Mouse (Mus musculus) MN1 (cell line): ENCODE results near the gene Lypd5.

ENCODE experiments used
- DNase-seq: peaks from one replicate; pipeline ENCODE4 v3.0.0-alpha.2; 2016; ENCODE audit warnings: low spot score

The Lypd5 gene

DNA sequence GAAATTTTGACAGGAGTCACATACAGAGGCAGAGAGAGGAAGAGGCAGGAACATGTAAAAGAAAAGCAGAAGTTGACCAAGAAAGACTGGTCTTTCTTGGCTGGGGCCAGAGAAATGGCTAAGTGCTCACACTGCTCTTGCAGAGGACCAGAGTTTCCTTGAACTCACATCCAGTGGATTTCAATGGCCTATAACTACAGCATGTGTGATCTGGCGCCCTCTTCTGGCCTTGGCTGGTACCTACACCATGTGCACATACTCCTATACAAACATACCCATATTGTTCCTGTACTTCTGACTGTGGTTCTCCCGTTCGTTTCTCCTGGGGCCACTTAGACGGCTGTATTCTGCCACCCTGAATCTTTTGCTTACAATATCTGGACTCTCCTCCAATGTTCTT, 12.0 kb downstream of the Lypd5 start:
- DNase-seq, result no peak

DNA sequence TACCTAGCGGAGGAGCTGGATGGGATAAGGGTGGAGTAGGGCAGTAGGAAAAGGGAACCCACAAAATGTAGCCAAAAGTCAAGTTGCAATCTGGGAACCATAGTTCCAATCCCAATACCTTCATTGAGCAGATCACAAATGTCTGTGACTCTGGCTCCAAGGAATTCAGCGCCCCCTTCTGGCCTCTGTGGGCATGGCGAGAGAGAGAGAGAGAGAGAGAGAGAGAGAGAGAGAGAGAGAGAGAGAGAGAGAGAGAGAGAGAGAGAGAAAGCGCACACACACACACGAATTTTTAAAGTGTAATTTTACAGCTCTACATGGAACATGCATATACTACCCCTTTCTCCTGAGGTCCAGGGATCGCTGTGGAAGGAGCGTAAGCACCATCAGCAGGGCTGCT, 14.2 kb downstream of the Lypd5 start:
- DNase-seq, result peak; percentile 40

GRCm38 (mm10) chr7:24364827-24365226, 15.8 kb downstream of the Lypd5 start:
- DNase-seq, result peak; percentile 88

DNA sequence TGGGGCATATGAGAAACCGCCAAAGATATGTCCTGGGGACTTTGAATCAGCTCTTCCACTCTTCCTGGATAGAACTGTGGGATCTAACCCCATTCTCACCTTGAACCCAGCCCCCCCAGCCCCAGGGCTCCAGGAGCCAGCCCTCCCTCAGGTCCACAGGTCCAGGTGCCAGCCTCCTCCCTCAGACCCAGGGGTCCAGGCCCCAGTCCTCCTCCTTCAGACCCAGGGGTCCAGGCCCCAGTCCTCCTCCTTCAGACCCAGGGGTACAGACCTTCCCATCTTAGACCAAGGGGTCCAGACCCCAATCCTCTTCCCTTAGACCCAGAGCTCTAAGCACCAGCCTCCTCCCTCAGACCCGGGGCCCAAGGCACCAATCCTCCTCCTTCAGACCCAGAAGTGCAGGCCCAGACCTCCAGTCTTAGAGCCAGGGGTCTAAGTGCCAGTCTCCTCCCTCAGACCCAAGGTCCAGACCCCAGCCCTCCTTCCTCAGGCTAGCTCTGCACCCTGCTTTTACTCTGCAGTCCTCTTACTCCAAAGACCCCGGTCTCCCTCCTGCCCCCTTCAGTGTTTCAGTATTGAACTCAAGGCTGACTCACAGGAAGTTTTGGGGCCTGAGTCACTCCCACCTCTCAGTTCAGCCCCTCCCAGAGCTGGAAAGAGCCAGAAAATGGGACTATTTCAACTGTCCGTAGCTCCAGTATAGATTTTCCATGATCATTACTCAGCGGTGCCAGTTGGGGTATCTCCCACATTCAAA, 16.4 kb downstream of the Lypd5 start:
- no peak for DNase-seq

GRCm38 (mm10) chr7:24366716-24367632, 18.0 kb downstream of the Lypd5 start:
- DNase-seq, result no peak

DNA sequence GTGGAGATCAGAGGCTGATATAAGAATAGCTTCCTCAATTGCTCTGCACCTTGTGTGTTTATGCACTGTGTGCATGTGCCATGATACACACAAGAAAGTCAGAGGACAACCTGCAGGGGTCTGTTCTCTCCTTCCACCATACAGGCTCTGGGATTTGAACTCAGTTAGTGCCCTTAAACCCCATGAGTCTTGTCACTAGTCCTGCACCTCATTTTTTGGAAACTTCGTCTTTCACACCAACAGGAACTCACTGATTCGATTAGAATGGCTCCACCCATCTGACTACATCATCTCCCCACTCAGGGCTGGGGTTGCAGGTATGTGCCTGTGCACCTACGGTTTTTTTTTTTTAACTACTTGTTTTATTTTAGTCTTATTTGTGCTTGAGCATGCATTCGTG, 19.2 kb downstream of the Lypd5 start:
- no peak for DNase-seq

DNA sequence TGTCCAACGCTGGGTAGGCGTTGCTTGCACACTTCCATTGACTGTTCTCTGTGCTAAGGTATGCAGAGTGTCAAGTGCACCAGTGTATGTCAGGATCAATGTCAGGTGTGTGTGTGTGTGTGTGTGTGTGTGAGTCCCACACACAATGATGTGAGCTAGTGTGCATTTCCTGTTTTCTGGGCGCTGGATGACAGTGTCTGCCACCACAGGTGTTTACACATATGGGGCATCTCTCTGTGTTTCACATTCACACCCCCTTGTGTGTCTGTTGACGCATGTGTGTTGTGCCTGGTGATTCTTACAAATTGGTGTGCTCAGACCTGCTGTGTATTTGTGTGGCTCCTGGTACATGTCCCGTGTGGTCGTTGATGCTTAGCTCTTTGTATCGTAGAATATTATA, 19.9 kb downstream of the Lypd5 start:
- no peak for DNase-seq

DNA sequence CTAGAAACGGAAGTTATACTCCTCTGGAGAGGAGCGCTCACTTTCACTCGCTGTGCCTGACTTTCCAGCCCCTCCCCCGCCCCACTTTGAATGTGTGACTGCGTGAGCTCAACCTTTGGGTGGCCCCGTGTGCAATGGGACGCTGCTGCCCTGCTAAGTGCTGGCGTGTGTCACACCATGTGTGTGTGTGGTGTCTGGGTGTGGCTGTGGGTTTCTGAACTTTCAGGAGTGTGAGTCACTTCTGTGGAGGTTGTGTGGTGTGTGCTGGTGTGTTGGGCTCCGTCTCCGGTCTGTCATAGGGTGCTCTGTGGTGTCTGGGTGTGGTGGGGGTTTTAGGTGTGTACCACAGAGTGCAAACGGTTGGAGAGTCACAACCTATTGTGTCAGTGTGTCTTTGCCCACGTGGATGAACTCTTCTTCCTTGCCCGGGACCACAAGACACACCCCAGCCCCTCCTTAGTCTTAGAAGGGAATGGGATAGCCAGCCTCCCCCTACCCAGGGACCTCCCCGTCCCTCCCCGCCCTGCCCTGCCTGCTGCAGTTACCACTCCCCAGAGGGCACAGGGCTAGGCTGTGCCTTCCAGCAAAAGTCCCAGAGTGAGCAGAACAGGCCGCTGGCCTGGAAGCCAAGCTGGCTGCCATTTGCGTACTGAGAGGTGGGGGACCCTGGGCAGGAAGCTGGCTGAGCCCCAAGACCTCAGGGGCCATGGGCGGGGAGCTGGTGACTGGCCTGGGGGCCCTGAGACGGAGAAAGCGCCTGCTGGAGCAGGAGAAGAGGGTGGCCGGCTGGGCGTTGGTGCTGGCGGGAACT, 20.9 kb downstream of the Lypd5 start, which contains the start of gene Kcnn4:
Gene Kcnn4 (plus strand): TSS at position 533 of the 811 bp plus-strand sequence.
- no peak for DNase-seq

GRCm38 (mm10) chr7:24371012-24371808, 22.2 kb downstream of the Lypd5 start:
- no peak for DNase-seq

- no peak for DNase-seq
Measured at GRCm38 (mm10) chr7:24371809-24372145, 22.8 kb downstream of the Lypd5 start.

DNA sequence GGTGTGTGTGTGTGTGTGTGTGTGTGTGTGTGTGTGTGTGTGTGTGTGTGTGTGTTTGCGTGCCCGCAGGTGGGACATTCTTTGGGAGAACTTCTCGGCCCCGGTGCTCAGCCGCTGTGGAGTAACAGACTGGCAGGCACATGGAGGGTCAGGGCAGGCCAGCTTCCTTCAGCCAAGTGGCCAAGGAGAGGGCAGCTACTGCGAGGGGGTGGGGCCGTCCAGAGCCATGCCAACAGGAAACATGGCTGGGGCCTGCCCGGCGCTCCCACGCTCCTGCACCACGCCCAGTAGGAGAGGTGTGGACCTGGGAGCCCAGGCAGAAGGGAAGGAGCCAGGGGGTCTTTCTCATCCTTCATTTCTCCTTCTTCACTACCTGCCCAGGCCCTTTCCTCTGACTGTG, 23.3 kb downstream of the Lypd5 start:
- DNase-seq, result no peak

GRCm38 (mm10) chr7:24372786-24373185, 23.8 kb downstream of the Lypd5 start:
- DNase-seq, result no peak

GRCm38 (mm10) chr7:24373538-24374379, 24.8 kb downstream of the Lypd5 start:
- DNase-seq, result no peak

GRCm38 (mm10) chr7:24376456-24376855, 27.5 kb downstream of the Lypd5 start:
- no peak for DNase-seq

GRCm38 (mm10) chr7:24377091-24377865, 28.3 kb downstream of the Lypd5 start:
- no peak for DNase-seq

DNA sequence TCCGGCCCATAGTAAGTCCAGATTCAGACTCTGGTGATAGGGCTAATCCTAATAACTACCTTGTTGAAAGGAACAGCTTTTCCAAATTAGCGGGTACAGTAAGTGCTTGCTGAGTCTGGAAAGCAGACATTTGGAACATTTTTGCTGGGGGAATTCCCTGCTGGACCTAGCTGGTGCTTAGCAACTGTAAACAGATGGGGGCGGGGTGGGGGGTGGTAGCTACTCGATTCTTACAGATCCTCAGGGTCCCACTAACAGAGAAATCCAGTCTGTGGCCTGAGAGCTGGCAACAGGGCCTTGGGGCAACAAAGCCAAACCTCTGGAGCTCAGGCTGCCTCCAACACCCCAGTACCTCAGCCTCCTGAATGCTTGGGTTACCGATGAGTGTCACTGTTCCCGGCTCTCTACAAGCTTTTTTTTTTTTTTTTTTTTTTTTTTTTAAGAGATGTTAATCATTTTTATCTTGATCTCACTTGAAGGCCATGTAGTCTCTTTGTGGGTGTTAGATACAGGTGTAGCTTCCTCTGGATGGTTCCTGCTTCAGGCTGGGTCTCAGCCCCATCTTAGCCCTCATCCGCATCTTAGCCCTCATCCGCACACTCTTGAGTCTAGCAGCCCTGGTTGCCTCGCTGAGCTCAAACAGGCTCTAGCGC, 29.2 kb downstream of the Lypd5 start:
- peak; percentile 9 for DNase-seq

GRCm38 (mm10) chr7:24379934-24380333, 30.9 kb downstream of the Lypd5 start:
- DNase-seq, result no peak

DNA sequence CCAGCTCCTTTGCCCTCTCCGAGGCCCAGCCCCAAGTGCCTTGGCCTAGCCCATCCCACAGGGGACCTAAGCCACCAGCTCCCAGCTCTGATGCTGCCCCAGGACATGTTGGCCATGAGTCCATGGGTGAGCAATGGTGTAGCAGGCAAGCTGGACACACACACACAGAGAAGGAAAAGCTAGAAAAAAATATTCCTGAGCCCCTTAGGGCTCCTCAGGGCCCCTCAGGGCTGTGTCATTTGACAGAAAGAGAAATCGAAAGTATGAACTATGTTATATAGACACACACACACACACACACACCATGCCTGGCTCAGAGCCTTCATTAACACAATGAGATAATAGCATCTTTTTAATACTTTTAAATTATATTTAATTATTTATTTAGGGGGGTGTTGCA, 31.4 kb downstream of the Lypd5 start:
- no peak for DNase-seq

DNA sequence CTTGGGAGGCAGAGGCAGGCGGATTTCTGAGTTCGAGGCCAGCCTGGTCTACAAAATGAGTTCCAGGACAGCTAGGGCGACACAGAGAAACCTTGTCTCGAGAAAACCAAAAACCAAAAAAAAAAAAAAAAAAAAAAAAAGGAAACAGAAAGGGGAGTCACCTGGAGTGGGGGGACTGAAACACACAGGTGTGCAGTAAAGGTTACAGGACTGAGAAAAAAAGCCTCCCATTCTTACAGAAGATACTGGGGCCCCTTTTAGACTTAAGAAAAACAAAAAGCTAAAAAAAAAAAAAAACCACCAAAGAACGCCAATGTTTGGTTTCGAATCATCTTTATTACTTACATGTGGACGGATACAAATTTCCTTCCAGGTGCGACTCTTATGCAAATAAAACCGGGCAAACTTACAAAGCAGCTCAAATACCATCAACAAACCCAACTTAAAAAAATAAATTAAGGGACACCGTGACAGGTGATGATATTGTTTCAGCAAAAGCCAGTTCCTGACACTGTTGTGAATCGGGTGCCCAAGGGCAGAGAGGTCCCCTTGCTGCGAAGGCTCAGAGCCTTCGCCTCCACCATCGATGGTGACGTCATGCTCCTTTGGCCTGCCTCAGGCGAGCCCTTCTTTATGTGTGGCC, 33.9 kb downstream of the Lypd5 start:
- no peak for DNase-seq
